Mouse (Mus musculus): ENCODE results near the gene Nfasc. TPM values are rescaled to one million over a fixed set of nuclear protein-coding genes. Genes with fewer than 3 reads are reported as not detected.
A peak's percentile ranks its signal among the peaks of the same experiment; 100 is the strongest.

Gene Nfasc
- polyA plus RNA-seq, 1 experiment from 2014 or later = 37.3 TPM

- H3K4me3 ChIP-seq = no peak overlapping the region
- H3K4me1 ChIP-seq = peaks cover 15% of the 10 kb centered on the region
- no peak overlapping the region; the same call in 1 of the 2 replicates for H3K27ac ChIP-seq
- no peak overlapping the region for H3K4me2 ChIP-seq (replicated peaks)
- H3K36me3 ChIP-seq = no peaks in the 10 kb centered on the region
- H3K9me3 ChIP-seq = no peaks in the 10 kb centered on the region
- 80% methylated on average over 10 of the region's 10 CpGs for WGBS
- H3K27me3 ChIP-seq (replicated peaks) = no peaks in the 10 kb centered on the region
- ATAC-seq (ENCODE audit: low FRiP score, low read depth) = no peak; the same call in 1 of the 2 replicates
- no peak overlapping the region for H3K9ac ChIP-seq
Measured at GRCm38 (mm10) chr1:132765222-132765621, 23.6 kb upstream of the Nfasc start.

GRCm38 (mm10) chr1:132759390-132759789 is 17.8 kb upstream of the Nfasc start:
- H3K4me3 ChIP-seq = no peak overlapping the region
- WGBS = 69% methylated on average over 6 of the region's 6 CpGs
- H3K4me2 ChIP-seq (replicated peaks) = no peak overlapping the region
- H3K4me1 ChIP-seq = no peaks in the 10 kb centered on the region
- no peak overlapping the region for H3K27ac ChIP-seq
- H3K9me3 ChIP-seq = no peaks in the 10 kb centered on the region
- no peak overlapping the region for H3K9ac ChIP-seq
- 0 out of 2 replicates have a peak, but pooled peaks have one; percentile 23 for ATAC-seq (ENCODE audit: low FRiP score, low read depth)
- H3K36me3 ChIP-seq = no peaks in the 10 kb centered on the region
- no peaks in the 10 kb centered on the region for H3K27me3 ChIP-seq (replicated peaks)

GRCm38 (mm10) chr1:132758656-132759370 is 17.2 kb upstream of the Nfasc start:
- Histone ChIP-seq H3K4me1 (no peaks in the 10 kb centered on the region), H3K27me3 (replicated peaks) (no peaks in the 10 kb centered on the region), H3K4me2 (replicated peaks) (peak overlapping the region; percentile 50), H3K9ac (peak overlapping the region; percentile 10; the same call in 1 of the 2 replicates), H3K4me3 (no peak overlapping the region), H3K9me3 (no peaks in the 10 kb centered on the region), H3K27ac (no peak overlapping the region), H3K36me3 (no peaks in the 10 kb centered on the region)
- 7% methylated on average over 24 of the region's 24 CpGs for WGBS
- peak; percentile 94 for ATAC-seq (ENCODE audit: low FRiP score, low read depth)

GRCm38 (mm10) chr1:132755211-132755610 is 13.6 kb upstream of the Nfasc start:
- Histone ChIP-seq H3K4me1 (no peaks in the 10 kb centered on the region), H3K9me3 (no peaks in the 10 kb centered on the region), H3K4me2 (replicated peaks) (no peak overlapping the region), H3K4me3 (no peak overlapping the region), H3K27me3 (replicated peaks) (no peaks in the 10 kb centered on the region), H3K36me3 (no peaks in the 10 kb centered on the region), H3K9ac (no peak overlapping the region), H3K27ac (no peak overlapping the region)
- ATAC-seq (ENCODE audit: low FRiP score, low read depth) = no peak
- 76% methylated on average over 4 of the region's 4 CpGs for WGBS

GRCm38 (mm10) chr1:132749217-132749884 is 7.8 kb upstream of the Nfasc start:
- ATAC-seq (ENCODE audit: low FRiP score, low read depth) = no peak
- Histone ChIP-seq H3K9ac (no peak overlapping the region), H3K27ac (no peak overlapping the region), H3K36me3 (no peaks in the 10 kb centered on the region), H3K4me1 (no peaks in the 10 kb centered on the region), H3K27me3 (replicated peaks) (no peaks in the 10 kb centered on the region; the same call in 1 of the 2 replicates), H3K4me3 (no peak overlapping the region), H3K9me3 (no peaks in the 10 kb centered on the region), H3K4me2 (replicated peaks) (no peak overlapping the region)
- WGBS = 85% methylated on average over 9 of the region's 9 CpGs

- no peak overlapping the region for H3K4me2 ChIP-seq (replicated peaks)
- peaks cover 6% of the 10 kb centered on the region for H3K4me1 ChIP-seq
- H3K9ac ChIP-seq = no peak overlapping the region
- ATAC-seq (ENCODE audit: low FRiP score, low read depth) = no peak
- no peaks in the 10 kb centered on the region for H3K36me3 ChIP-seq
- no peaks in the 10 kb centered on the region for H3K9me3 ChIP-seq
- H3K27me3 ChIP-seq (replicated peaks) = no peaks in the 10 kb centered on the region; the same call in 1 of the 2 replicates
- 90% methylated on average over 9 of the region's 9 CpGs for WGBS
- no peak overlapping the region for H3K27ac ChIP-seq
- H3K4me3 ChIP-seq = no peak overlapping the region
Measured at GRCm38 (mm10) chr1:132746302-132746701, 4.7 kb upstream of the Nfasc start.

GRCm38 (mm10) chr1:132745636-132746035 is 4.0 kb upstream of the Nfasc start:
- WGBS = 71% methylated on average over 6 of the region's 6 CpGs
- Histone ChIP-seq H3K9me3 (no peaks in the 10 kb centered on the region), H3K9ac (no peak overlapping the region), H3K27me3 (replicated peaks) (no peaks in the 10 kb centered on the region; the same call in 1 of the 2 replicates), H3K4me2 (replicated peaks) (no peak overlapping the region), H3K36me3 (no peaks in the 10 kb centered on the region), H3K4me3 (no peak overlapping the region), H3K27ac (no peak overlapping the region), H3K4me1 (peaks cover 9% of the 10 kb centered on the region)
- ATAC-seq (ENCODE audit: low FRiP score, low read depth) = no peak

- Histone ChIP-seq H3K27me3 (replicated peaks) (no peaks in the 10 kb centered on the region; the same call in 1 of the 2 replicates), H3K4me3 (peak overlapping the region; percentile 57), H3K4me2 (replicated peaks) (peak overlapping the region; percentile 68), H3K9ac (peak overlapping the region; percentile 77), H3K9me3 (no peaks in the 10 kb centered on the region), H3K36me3 (no peaks in the 10 kb centered on the region), H3K4me1 (peaks cover 69% of the 10 kb centered on the region), H3K27ac (peak overlapping the region; percentile 66; the same call in 1 of the 2 replicates)
- WGBS = under 1% methylated on average over 11 of the region's 11 CpGs
- peak; percentile 50 for ATAC-seq (ENCODE audit: low FRiP score, low read depth)
Measured at GRCm38 (mm10) chr1:132739077-132739521, 2.5 kb downstream of the Nfasc start.

- 8% methylated on average over 4 of the region's 4 CpGs for WGBS
- Histone ChIP-seq H3K27ac (no peak overlapping the region), H3K4me2 (replicated peaks) (peak overlapping the region; percentile 20; the same call in 1 of the 2 replicates), H3K4me3 (no peak overlapping the region), H3K9me3 (no peaks in the 10 kb centered on the region), H3K36me3 (no peaks in the 10 kb centered on the region), H3K27me3 (replicated peaks) (no peaks in the 10 kb centered on the region), H3K4me1 (peaks cover 89% of the 10 kb centered on the region), H3K9ac (no peak overlapping the region)
- ATAC-seq (ENCODE audit: low FRiP score, low read depth) = no peak
Measured at GRCm38 (mm10) chr1:132736171-132736570, 5.4 kb downstream of the Nfasc start.

GRCm38 (mm10) chr1:132733873-132734447 is 7.6 kb downstream of the Nfasc start:
- Histone ChIP-seq H3K4me1 (peaks cover 78% of the 10 kb centered on the region), H3K36me3 (no peaks in the 10 kb centered on the region), H3K4me3 (no peak overlapping the region), H3K27me3 (replicated peaks) (no peaks in the 10 kb centered on the region), H3K4me2 (replicated peaks) (no peak overlapping the region), H3K9ac (no peak overlapping the region), H3K27ac (no peak overlapping the region), H3K9me3 (no peaks in the 10 kb centered on the region)
- WGBS = 43% methylated on average over 9 of the region's 9 CpGs
- ATAC-seq (ENCODE audit: low FRiP score, low read depth) = no peak

GRCm38 (mm10) chr1:132732307-132732706 is 9.3 kb downstream of the Nfasc start:
- ATAC-seq (ENCODE audit: low FRiP score, low read depth) = no peak
- Histone ChIP-seq H3K4me1 (peaks cover 66% of the 10 kb centered on the region), H3K27me3 (replicated peaks) (no peaks in the 10 kb centered on the region), H3K36me3 (no peaks in the 10 kb centered on the region), H3K4me2 (replicated peaks) (peak overlapping the region; percentile 15; the same call in 1 of the 2 replicates), H3K9ac (0 out of 2 replicates have a peak overlapping the region, but pooled peaks have one; percentile 8), H3K4me3 (no peak overlapping the region), H3K9me3 (no peaks in the 10 kb centered on the region), H3K27ac (no peak overlapping the region)
- 64% methylated on average over 12 of the region's 12 CpGs for WGBS

GRCm38 (mm10) chr1:132727548-132727947 is 14.0 kb downstream of the Nfasc start:
- H3K9ac ChIP-seq = no peak overlapping the region
- no peaks in the 10 kb centered on the region for H3K27me3 ChIP-seq (replicated peaks)
- ATAC-seq (ENCODE audit: low FRiP score, low read depth) = 0 out of 2 replicates have a peak, but pooled peaks have one; percentile 46
- H3K4me2 ChIP-seq (replicated peaks) = no peak overlapping the region
- H3K4me3 ChIP-seq = no peak overlapping the region
- WGBS = 22% methylated on average over 2 of the region's 2 CpGs
- no peaks in the 10 kb centered on the region for H3K9me3 ChIP-seq
- no peak overlapping the region for H3K27ac ChIP-seq
- H3K36me3 ChIP-seq = no peaks in the 10 kb centered on the region
- H3K4me1 ChIP-seq = peaks cover 22% of the 10 kb centered on the region

All from neural tube, embryonic 12.5 days (tissue).